Mouse (Mus musculus) liver, embryonic 11.5 days (tissue): ENCODE measurements around the gene Rgs17. TPM values are rescaled to one million over a fixed set of nuclear protein-coding genes. Genes with fewer than 3 reads are reported as not detected.

ENCODE experiments used
- ATAC-seq: fragments of 200-750 bp; cut with Nextera tagmentation; replicated peaks from 2 replicates; pipeline ENCODE4 v1.8.0; 2017; ENCODE audit warnings: moderate number of reproducible peaks, mild to moderate bottlenecking, moderate TSS enrichment, moderate library complexity; ENCODE audit not compliant: low FRiP score
- DNase-seq: peaks from one replicate; pipeline ENCODE4 v3.0.0-alpha.2; 2017; ENCODE audit warnings: low spot score
- H3K27ac ChIP-seq: fragments of 300-500 bp; sonication (generic); 2 replicates; pipeline ENCODE4 v1.5.1; 2014; ENCODE audit warnings: mild to moderate bottlenecking, low read depth, low read length, control low read depth
- H3K27me3 ChIP-seq: fragments of 300-500 bp; sonication (generic); replicated peaks from 2 replicates; pipeline ENCODE4 v1.6.1; 2014; ENCODE audit warnings: low read length, mixed read lengths; ENCODE audit not compliant: control insufficient read depth, insufficient read depth
- H3K36me3 ChIP-seq: fragments of 300-500 bp; sonication (generic); 2 replicates; pipeline ENCODE4 v1.6.1; 2014; ENCODE audit warnings: mild to moderate bottlenecking, low read length, moderate library complexity, mixed read lengths; ENCODE audit not compliant: control insufficient read depth, insufficient read depth
- H3K4me1 ChIP-seq: fragments of 300-500 bp; sonication (generic); replicated peaks from 2 replicates; pipeline ENCODE4 v1.6.1; 2014; ENCODE audit warnings: low read length, mixed read lengths; ENCODE audit not compliant: control insufficient read depth, insufficient read depth
- H3K4me2 ChIP-seq: fragments of 300-500 bp; sonication (generic); 2 replicates; pipeline ENCODE4 v1.6.1; 2014; ENCODE audit warnings: mild to moderate bottlenecking, control low read depth, moderate library complexity
- H3K4me3 ChIP-seq: fragments of 300-500 bp; sonication (generic); 2 replicates; pipeline ENCODE4 v1.5.1; 2014; ENCODE audit warnings: low read depth, low read length, control low read depth
- H3K9ac ChIP-seq: fragments of 300-500 bp; sonication (generic); 2 replicates; pipeline ENCODE4 v1.6.1; 2014; ENCODE audit warnings: low read depth, low read length, control low read depth
- H3K9me3 ChIP-seq: fragments of 300-500 bp; sonication (generic); 2 replicates; pipeline ENCODE4 v1.6.1; 2016; ENCODE audit warnings: low read length, inconsistent platforms, mixed read lengths; ENCODE audit not compliant: control insufficient read depth
- WGBS: fragments of 180-500 bp; shearing (Covaris S2); extraction: QIAGEN DNeasy Blood & Tissue Kit; methylation state at CpG from one replicate; pipeline ENCODE4 v1.1.7; 2014; 5-methylcytosine and 5-hydroxymethylcytosine counted together
- polyA plus RNA-seq: library from polyadenylated mRNA; unstranded; fragments of >200 nt; fragmentation: Nextera tagmentation; extraction: Ambion mirVana; gene quantifications from 2 replicates; pipeline ENCODE4 v1.2.1, GENCODE M21; 2014

Rgs17 gene
- polyA plus RNA-seq, 1 experiment from 2014 or later, result 0.59 TPM

GRCm38 (mm10) chr10:5815968-5816367, 106.2 kb downstream of the Rgs17 start:
- H3K9me3 ChIP-seq, result no peaks in the 10 kb centered on the region
- no peaks in the 10 kb centered on the region for H3K27me3 ChIP-seq
- H3K4me1 ChIP-seq, result peaks cover 3% of the 10 kb centered on the region; the same call in 1 of the 2 replicates
- no peak overlapping the region for H3K9ac ChIP-seq
- H3K36me3 ChIP-seq, result peaks cover 52% of the 10 kb centered on the region
- no peak overlapping the region for H3K4me3 ChIP-seq
- ATAC-seq (no peak), DNase-seq (no peak)
- WGBS, result 97% methylated on average over 2 of the region's 2 CpGs
- H3K27ac ChIP-seq, result no peak overlapping the region
- no peak overlapping the region for H3K4me2 ChIP-seq

DNA sequence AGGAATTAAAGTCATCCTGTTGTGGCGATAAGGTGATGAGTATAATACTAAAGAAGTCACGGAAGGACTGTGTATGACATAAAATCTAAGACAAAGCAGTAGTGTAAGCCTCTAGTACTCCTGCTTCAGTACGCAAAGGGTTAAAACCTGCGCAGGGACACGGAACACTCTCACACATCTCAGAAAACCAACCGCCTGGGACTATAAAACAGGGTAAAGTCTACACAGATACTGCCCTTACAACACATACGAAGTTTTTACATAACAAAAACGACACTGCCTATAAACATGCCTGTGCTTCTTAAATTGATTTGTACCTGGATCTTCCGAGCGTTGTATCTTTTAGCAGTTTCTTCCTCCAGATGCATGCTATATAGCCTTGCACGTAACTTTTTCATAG, 108.5 kb downstream of the Rgs17 start:
- no peak overlapping the region for H3K4me3 ChIP-seq
- H3K36me3 ChIP-seq, result peaks cover 46% of the 10 kb centered on the region
- H3K9me3 ChIP-seq, result no peaks in the 10 kb centered on the region
- ATAC-seq, result no peak
- no peak overlapping the region for H3K27ac ChIP-seq
- DNase-seq, result no peak
- no peaks in the 10 kb centered on the region for H3K27me3 ChIP-seq
- 89% methylated on average over 11 of the region's 11 CpGs for WGBS
- H3K4me1 ChIP-seq, result no peaks in the 10 kb centered on the region
- no peak overlapping the region for H3K9ac ChIP-seq
- H3K4me2 ChIP-seq, result no peak overlapping the region

- DNase-seq, result no peak
- H3K4me3 ChIP-seq, result no peak overlapping the region
- no peak overlapping the region for H3K27ac ChIP-seq
- no peaks in the 10 kb centered on the region for H3K27me3 ChIP-seq
- no peak overlapping the region for H3K9ac ChIP-seq
- 61% methylated on average over 2 of the region's 2 CpGs for WGBS
- no peak for ATAC-seq
- H3K9me3 ChIP-seq, result no peaks in the 10 kb centered on the region
- peaks cover 7% of the 10 kb centered on the region for H3K36me3 ChIP-seq
- H3K4me1 ChIP-seq, result peaks cover 13% of the 10 kb centered on the region
- no peak overlapping the region for H3K4me2 ChIP-seq
Measured at GRCm38 (mm10) chr10:5807683-5808082, 114.5 kb downstream of the Rgs17 start.

DNA sequence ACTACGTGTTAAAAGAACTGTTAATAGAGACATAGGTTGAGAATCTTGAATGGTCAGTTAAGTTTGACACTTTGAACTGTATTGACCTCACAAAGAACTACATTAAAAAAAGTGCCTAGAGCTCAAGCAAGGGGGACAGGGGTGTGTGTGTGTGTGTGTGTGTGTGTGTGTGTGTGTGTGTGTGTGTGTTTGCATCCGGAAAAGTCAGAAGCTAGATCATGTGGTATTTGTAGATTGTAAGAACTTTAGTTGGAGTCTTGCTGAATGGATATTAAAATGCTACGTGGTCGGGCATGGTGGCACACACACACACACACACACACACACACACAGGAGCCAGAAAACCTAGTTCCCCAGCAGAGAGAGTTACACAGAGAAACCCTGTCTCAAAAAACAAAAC, 115.2 kb downstream of the Rgs17 start:
- Histone ChIP-seq H3K36me3 (peaks cover 9% of the 10 kb centered on the region; the same call in 1 of the 2 replicates), H3K27me3 (no peaks in the 10 kb centered on the region), H3K27ac (peak overlapping the region; percentile 89; the same call in 1 of the 2 replicates), H3K4me2 (no peak overlapping the region; the same call in 1 of the 2 replicates), H3K9ac (no peak overlapping the region), H3K9me3 (no peaks in the 10 kb centered on the region), H3K4me3 (no peak overlapping the region), H3K4me1 (peaks cover 13% of the 10 kb centered on the region)
- ATAC-seq (no peak), DNase-seq (no peak)
- WGBS, result 47% methylated on average over 4 of the region's 4 CpGs

DNA sequence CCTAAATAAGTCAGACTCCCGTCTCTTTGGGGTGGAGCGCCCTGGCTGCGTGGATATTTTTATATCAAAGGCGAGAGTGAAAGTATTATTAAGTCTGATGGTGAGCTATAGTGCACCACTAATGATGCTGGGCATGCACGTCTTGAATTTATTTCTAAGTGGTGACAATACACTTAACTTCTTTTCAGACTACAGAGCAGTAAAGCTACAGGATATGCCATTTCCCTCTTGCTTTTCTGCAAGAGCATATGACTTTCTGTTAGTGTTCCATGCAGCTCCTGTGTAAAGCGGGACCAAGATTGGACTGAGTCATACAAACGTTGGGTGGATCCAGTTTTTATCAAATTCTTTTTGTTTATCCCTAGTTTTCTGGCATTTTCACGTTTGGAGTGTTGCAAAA, 115.8 kb downstream of the Rgs17 start:
- Histone ChIP-seq H3K27ac (peak overlapping the region; percentile 89), H3K27me3 (no peaks in the 10 kb centered on the region), H3K4me2 (peak overlapping the region; percentile 89), H3K9me3 (no peaks in the 10 kb centered on the region), H3K4me3 (peak overlapping the region; percentile 84), H3K9ac (peak overlapping the region; percentile 75), H3K4me1 (peaks cover 18% of the 10 kb centered on the region), H3K36me3 (peaks cover 15% of the 10 kb centered on the region; the same call in 1 of the 2 replicates)
- ATAC-seq (no peak), DNase-seq (no peak)
- WGBS, result 18% methylated on average over 8 of the region's 8 CpGs

DNA sequence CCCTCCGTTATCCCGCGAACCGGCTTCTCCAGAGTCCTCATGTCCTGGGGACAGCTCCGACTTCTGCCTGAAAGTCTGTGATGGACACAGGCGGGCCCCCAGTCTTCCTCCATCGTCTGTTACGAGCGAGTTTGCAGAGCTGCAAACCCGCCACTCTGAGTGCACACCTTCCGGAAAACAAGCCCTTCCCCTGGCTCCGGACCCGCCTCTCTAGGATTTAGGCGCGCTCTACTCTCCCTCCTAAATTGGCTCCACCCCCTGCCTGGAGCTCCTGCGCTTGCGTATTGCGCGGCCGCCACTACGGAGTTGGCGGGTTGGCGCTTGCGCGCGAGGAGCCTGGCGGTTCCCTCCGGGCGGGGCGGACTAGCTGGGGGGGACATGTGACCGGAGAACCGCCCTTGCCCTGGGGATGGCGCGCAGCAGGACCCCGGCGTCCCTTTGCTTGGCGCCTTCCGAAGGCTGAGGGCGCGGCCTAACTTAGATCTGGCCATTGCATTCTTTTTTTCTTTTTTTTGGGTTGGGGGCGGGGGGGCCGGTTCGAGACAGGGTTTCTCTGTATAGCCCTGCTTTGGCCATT, 116.4 kb downstream of the Rgs17 start:
- Histone ChIP-seq H3K4me3 (peak overlapping the region; percentile 84), H3K4me2 (peak overlapping the region; percentile 89), H3K36me3 (peaks cover 20% of the 10 kb centered on the region; the same call in 1 of the 2 replicates), H3K27ac (peak overlapping the region; percentile 89), H3K9me3 (no peaks in the 10 kb centered on the region), H3K27me3 (no peaks in the 10 kb centered on the region), H3K4me1 (peaks cover 18% of the 10 kb centered on the region), H3K9ac (peak overlapping the region; percentile 75)
- DNase-seq, result peak; percentile 94
- ATAC-seq, result peak; percentile 89
- under 1% methylated on average over 43 of the region's 43 CpGs for WGBS

DNA sequence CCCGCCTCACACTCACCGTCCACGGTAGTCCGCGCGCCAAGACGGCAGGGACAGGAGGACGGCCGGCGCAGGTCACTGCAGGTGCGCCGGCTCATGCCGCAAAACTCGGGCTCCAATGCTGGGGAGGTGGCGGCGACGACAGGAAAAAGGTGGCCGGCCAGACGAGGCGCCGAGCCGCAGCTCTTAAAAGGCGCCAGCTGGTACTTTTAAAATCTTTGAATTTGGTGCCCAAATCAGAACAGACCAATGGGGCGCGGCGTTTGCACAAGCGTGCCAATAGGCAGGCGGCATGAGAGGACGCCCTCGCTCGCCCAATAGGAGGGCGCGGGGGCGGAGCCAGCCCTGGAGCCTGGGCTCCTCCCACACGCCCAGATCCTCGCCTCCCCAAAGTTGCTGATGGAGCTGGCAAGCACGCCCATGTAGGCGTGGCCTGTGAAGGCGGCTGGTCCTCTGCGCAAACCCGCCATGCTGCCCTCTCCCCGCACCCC, 116.9 kb downstream of the Rgs17 start, which contains the start of gene Fbxo5:
Fbxo5 (minus strand) TSS at position 358 of the 488 bp plus-strand sequence.
- Histone ChIP-seq H3K27ac (peak within 1 kb of the TSS; percentile 93), H3K4me1 (peaks cover 18% of the 10 kb centered on the region), H3K36me3 (peaks cover 25% of the 10 kb centered on the region; the same call in 1 of the 2 replicates), H3K27me3 (no peaks in the 10 kb centered on the region), H3K9ac (peak within 1 kb of the TSS; percentile 94), H3K4me2 (peak within 1 kb of the TSS; percentile 89), H3K4me3 (peak within 1 kb of the TSS; percentile 84), H3K9me3 (no peaks in the 10 kb centered on the region)
- ATAC-seq, result peak; percentile 89
- WGBS, result under 1% methylated on average over 42 of the region's 42 CpGs
- no peak for DNase-seq

DNA sequence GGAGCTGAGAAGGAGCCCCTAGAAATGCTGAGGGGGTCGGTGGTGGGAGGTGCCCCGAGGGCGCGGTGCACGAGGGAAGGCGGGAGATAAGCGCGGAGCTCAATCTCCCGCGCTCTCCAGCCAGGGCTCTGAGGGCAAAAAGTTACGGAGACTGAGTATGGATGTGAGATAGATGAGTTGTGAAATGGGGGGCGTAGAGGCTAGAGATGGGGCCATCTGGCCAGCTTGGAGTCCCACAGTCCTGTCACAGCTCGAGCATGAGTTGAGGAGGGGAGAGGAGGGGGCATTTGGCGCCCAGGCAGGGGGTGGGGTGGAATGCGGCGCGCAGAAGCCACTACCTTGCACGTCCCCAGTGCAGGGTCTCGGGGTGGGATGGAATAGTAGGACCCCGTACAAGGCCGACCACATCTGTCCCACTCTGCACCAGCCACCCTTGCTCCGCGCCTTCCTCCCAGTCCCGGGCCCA, 117.5 kb downstream of the Rgs17 start:
- Histone ChIP-seq H3K36me3 (peaks cover 31% of the 10 kb centered on the region; the same call in 1 of the 2 replicates), H3K9ac (peak overlapping the region; percentile 94), H3K4me3 (peak overlapping the region; percentile 84), H3K4me2 (peak overlapping the region; percentile 89), H3K4me1 (peaks cover 18% of the 10 kb centered on the region), H3K27me3 (no peaks in the 10 kb centered on the region), H3K9me3 (no peaks in the 10 kb centered on the region), H3K27ac (peak overlapping the region; percentile 93)
- ATAC-seq, result peak; percentile 30
- under 1% methylated on average over 24 of the region's 24 CpGs for WGBS
- peak; percentile 68 for DNase-seq

DNA sequence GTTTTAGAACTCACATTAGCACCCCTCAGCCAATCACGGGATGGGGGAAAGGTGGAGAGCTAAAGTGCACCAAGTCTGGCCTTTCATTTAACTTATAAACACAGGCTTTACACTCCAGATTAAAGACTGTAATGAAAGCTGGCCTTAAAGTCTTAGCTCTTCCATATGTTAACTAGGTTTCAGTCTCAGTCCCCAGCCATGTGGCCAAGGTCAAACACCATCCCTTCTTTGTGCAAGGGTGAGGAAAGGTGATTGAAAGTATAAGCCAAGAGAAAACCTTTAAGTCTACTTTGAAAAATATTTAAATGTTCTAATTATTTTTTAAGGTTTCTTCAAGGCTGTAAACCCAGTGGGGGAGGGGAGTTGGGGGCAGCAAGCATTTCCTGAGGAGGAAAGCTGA, 118.5 kb downstream of the Rgs17 start:
- no peaks in the 10 kb centered on the region for H3K9me3 ChIP-seq
- H3K27me3 ChIP-seq, result no peaks in the 10 kb centered on the region
- no peak overlapping the region for H3K27ac ChIP-seq
- H3K4me3 ChIP-seq, result peak overlapping the region; percentile 84
- H3K36me3 ChIP-seq, result peaks cover 34% of the 10 kb centered on the region
- 7% methylated on average over 1 of the region's 1 CpGs for WGBS
- DNase-seq (no peak), ATAC-seq (no peak)
- H3K9ac ChIP-seq, result peak overlapping the region; percentile 80
- H3K4me2 ChIP-seq, result peak overlapping the region; percentile 89
- peaks cover 18% of the 10 kb centered on the region for H3K4me1 ChIP-seq
